Mouse (Mus musculus): ENCODE data around the gene Slc38a10.

GRCm38 (mm10) chr11:120107796-120108195, 43.4 kb downstream of the Slc38a10 start:
- TF ChIP-seq POLR2A (IDR thresholded peaks at IDR 0.05; ENCODE audit: borderline replicate concordance, extremely low read depth, insufficient read depth, insufficient read length, poor library complexity, severe bottlenecking) (no peak), CTCF (IDR thresholded peaks at IDR 0.05; ENCODE audit: borderline replicate concordance, extremely low read depth, insufficient read depth, insufficient read length) (no peak)
